Mouse (Mus musculus): ENCODE measurements at regions not wholly inside any gene's neighbourhood (a gene's known extent, or its start where the extent isn't known, plus 50 kb on each side); places are given as distances from the start of the nearest gene placed in this dataset.
A peak's percentile ranks its signal among the peaks of the same experiment; 100 is the strongest.

- H3K4me2 ChIP-seq (ENCODE audit: low read depth) = no peak overlapping the region
- no peak overlapping the region for H3K9ac ChIP-seq (ENCODE audit: low read length)
- peaks cover 7% of the 10 kb centered on the region for H3K4me1 ChIP-seq (ENCODE audit: control insufficient read depth, insufficient read depth, low read length)
- no peak overlapping the region for H3K27ac ChIP-seq (ENCODE audit: low read depth, low read length)
- no peaks in the 10 kb centered on the region for H3K27me3 ChIP-seq (ENCODE audit: control insufficient read depth, insufficient read depth, low read length)
- no peaks in the 10 kb centered on the region for H3K9me3 ChIP-seq (ENCODE audit: control insufficient read depth, low read length)
- 71% methylated on average over 6 of the region's 6 CpGs for WGBS
- no peaks in the 10 kb centered on the region for H3K36me3 ChIP-seq (ENCODE audit: control insufficient read depth, insufficient read depth, low read length)
- H3K4me3 ChIP-seq (ENCODE audit: low read depth, low read length) = no peak overlapping the region
- no peak for DNase-seq (ENCODE audit: low spot score)
- ATAC-seq (ENCODE audit: insufficient read depth, low FRiP score, low TSS enrichment) = no peak
Measured at GRCm38 (mm10) chr16:31533196-31533777, 111.2 kb downstream of the Bdh1 start.

DNA sequence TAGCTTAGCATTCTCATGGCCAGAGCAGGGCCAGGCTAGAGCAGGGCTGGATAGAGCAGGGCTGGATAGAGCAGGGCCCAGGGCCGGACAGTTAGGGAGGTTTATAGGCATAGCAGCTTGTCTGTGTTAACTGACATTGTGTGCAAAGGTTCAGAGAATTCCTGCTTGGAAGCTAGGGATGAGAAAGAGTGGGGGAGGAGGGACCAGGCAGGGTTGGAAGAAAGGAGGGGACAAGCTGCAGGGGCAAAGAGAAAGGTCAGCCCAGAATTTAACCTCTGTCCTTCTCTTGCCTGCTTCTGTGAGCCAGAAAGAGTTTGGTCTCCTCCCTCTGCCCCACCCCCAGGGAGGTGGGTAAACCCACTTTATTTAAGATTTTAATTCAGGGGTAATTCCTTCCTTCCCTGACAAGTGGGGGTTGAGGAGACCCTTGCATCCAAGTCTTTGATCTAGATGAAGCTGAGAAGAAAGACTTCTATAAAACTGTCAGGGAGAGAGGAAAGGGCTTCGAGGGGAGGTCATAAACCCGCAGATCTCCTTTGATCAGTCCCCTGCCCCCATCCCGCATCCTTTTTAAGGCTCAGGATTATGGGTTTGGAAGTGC is 112.9 kb downstream of the Bdh1 start:
- H3K9ac ChIP-seq (ENCODE audit: low read length) = no peak overlapping the region
- no peaks in the 10 kb centered on the region for H3K36me3 ChIP-seq (ENCODE audit: control insufficient read depth, insufficient read depth, low read length)
- H3K27me3 ChIP-seq (ENCODE audit: control insufficient read depth, insufficient read depth, low read length) = no peaks in the 10 kb centered on the region
- no peak overlapping the region for H3K4me3 ChIP-seq (ENCODE audit: low read depth, low read length)
- no peaks in the 10 kb centered on the region for H3K9me3 ChIP-seq (ENCODE audit: control insufficient read depth, low read length)
- no peak overlapping the region for H3K27ac ChIP-seq (ENCODE audit: low read depth, low read length)
- 5% methylated on average over 4 of the region's 4 CpGs for WGBS
- H3K4me2 ChIP-seq (ENCODE audit: low read depth) = no peak overlapping the region
- no peak for ATAC-seq (ENCODE audit: insufficient read depth, low FRiP score, low TSS enrichment)
- DNase-seq (ENCODE audit: low spot score) = no peak
- H3K4me1 ChIP-seq (ENCODE audit: control insufficient read depth, insufficient read depth, low read length) = peaks cover 7% of the 10 kb centered on the region

- H3K27ac ChIP-seq (ENCODE audit: low read depth, low read length) = no peak overlapping the region
Measured at GRCm38 (mm10) chr16:31536328-31536727, 114.2 kb downstream of the Bdh1 start.

DNA sequence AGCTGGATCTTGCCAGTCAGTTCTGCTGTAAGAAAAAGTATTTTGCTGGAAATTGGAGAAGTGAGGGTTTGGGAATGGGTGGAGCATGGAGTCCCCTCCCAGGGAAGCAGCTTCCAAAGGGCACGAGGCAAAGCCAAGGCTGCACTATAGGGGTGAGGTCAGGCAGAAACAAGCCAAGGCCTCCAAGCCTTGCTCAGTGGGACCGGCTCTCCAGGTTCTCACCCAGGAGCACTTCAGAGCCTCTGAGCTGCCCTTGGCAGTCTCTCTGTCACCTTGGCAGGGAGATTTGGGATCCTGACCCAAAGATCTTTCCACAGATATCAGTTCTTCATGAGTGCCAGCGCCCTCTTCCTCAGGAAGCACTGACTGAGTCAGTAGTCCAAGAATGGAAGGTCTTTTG is 116.5 kb downstream of the Bdh1 start:
- Histone ChIP-seq H3K9ac (ENCODE audit: low read length) (no peak overlapping the region), H3K27ac (ENCODE audit: low read depth, low read length) (no peak overlapping the region), H3K4me3 (ENCODE audit: low read depth, low read length) (no peak overlapping the region), H3K36me3 (ENCODE audit: control insufficient read depth, insufficient read depth, low read length) (no peaks in the 10 kb centered on the region), H3K4me2 (ENCODE audit: low read depth) (no peak overlapping the region), H3K9me3 (ENCODE audit: control insufficient read depth, low read length) (no peaks in the 10 kb centered on the region), H3K27me3 (ENCODE audit: control insufficient read depth, insufficient read depth, low read length) (no peaks in the 10 kb centered on the region), H3K4me1 (ENCODE audit: control insufficient read depth, insufficient read depth, low read length) (peaks cover 7% of the 10 kb centered on the region)
- ATAC-seq (ENCODE audit: insufficient read depth, low FRiP score, low TSS enrichment) (no peak), DNase-seq (ENCODE audit: low spot score) (no peak)
- WGBS = 70% methylated on average over 3 of the region's 3 CpGs

More at GRCm38 (mm10) chr16:31536328-31536727, 114.2 kb downstream of the Bdh1 start:
- H3K4me2 ChIP-seq (ENCODE audit: low read depth) = no peak overlapping the region
- H3K4me1 ChIP-seq (ENCODE audit: control insufficient read depth, insufficient read depth, low read length) = peaks cover 7% of the 10 kb centered on the region
- DNase-seq (ENCODE audit: low spot score) (no peak), ATAC-seq (ENCODE audit: insufficient read depth, low FRiP score, low TSS enrichment) (no peak)
- H3K9ac ChIP-seq (ENCODE audit: low read length) = no peak overlapping the region
- no peaks in the 10 kb centered on the region for H3K36me3 ChIP-seq (ENCODE audit: control insufficient read depth, insufficient read depth, low read length)
- WGBS = 72% methylated on average over 3 of the region's 3 CpGs
- no peaks in the 10 kb centered on the region for H3K27me3 ChIP-seq (ENCODE audit: control insufficient read depth, insufficient read depth, low read length)
- H3K9me3 ChIP-seq (ENCODE audit: control insufficient read depth, low read length) = no peaks in the 10 kb centered on the region
- no peak overlapping the region for H3K4me3 ChIP-seq (ENCODE audit: low read depth, low read length)

GRCm38 (mm10) chr16:31543499-31544170 is 119.6 kb upstream of the Dlg1 start:
- ATAC-seq (ENCODE audit: insufficient read depth, low FRiP score, low TSS enrichment) = no peak
- Histone ChIP-seq H3K4me1 (ENCODE audit: control insufficient read depth, insufficient read depth, low read length) (peaks cover 8% of the 10 kb centered on the region), H3K9ac (ENCODE audit: low read length) (no peak overlapping the region), H3K27ac (ENCODE audit: low read depth, low read length) (no peak overlapping the region), H3K27me3 (ENCODE audit: control insufficient read depth, insufficient read depth, low read length) (no peaks in the 10 kb centered on the region), H3K36me3 (ENCODE audit: control insufficient read depth, insufficient read depth, low read length) (no peaks in the 10 kb centered on the region), H3K4me2 (ENCODE audit: low read depth) (no peak overlapping the region), H3K4me3 (ENCODE audit: low read depth, low read length) (no peak overlapping the region), H3K9me3 (ENCODE audit: control insufficient read depth, low read length) (no peaks in the 10 kb centered on the region)
- 66% methylated on average over 10 of the region's 10 CpGs for WGBS
- no peak for DNase-seq (ENCODE audit: low spot score)

DNA sequence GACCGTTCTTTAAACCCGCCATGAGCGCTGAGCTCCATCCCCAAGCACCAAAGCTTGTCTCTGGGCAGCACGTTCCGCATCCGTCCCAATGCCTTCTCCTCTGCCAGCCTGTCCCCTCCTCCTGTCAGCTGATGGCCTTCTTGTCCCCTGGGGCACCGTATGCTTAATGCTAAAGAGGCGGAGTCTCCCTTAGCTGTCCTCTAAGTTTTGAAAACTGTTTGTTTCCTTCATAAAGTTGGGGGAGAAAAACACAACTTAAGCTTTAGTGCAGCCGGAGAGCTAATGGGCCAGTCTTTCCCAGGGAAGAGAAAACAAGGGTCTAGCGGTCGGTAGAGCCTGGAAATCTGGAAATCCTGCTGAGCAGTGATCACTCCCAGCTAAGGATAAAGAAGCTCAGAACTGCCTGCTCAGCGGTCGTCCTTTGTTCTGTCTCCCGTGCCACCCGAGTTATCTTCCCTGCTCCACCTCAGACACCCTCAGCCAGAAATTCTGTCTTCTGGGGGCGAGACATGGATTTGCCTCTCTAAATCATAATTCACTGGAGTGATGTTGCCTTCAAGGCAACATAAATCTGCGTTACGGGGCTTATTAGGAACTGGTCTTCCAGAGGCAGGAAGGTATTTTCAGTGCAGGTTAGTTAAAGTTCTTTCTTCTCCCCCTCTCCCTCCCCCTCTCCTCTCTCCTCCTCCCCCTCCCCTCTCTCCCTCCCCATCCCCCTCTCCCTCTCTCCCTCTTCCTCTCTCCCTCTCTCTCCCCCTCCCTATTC is 117.0 kb upstream of the Dlg1 start:
- Histone ChIP-seq H3K36me3 (ENCODE audit: control insufficient read depth, insufficient read depth, low read length) (no peaks in the 10 kb centered on the region), H3K9ac (ENCODE audit: low read length) (peak overlapping the region; percentile 60), H3K4me3 (ENCODE audit: low read depth, low read length) (peak overlapping the region; percentile 23), H3K4me2 (ENCODE audit: low read depth) (peak overlapping the region; percentile 52), H3K4me1 (ENCODE audit: control insufficient read depth, insufficient read depth, low read length) (peaks cover 8% of the 10 kb centered on the region), H3K27ac (ENCODE audit: low read depth, low read length) (peak overlapping the region; percentile 73), H3K9me3 (ENCODE audit: control insufficient read depth, low read length) (no peaks in the 10 kb centered on the region), H3K27me3 (ENCODE audit: control insufficient read depth, insufficient read depth, low read length) (no peaks in the 10 kb centered on the region)
- DNase-seq (ENCODE audit: low spot score) (peak; percentile 59), ATAC-seq (ENCODE audit: insufficient read depth, low FRiP score, low TSS enrichment) (peak; percentile 66)
- 1% methylated on average over 18 of the region's 18 CpGs for WGBS

DNA sequence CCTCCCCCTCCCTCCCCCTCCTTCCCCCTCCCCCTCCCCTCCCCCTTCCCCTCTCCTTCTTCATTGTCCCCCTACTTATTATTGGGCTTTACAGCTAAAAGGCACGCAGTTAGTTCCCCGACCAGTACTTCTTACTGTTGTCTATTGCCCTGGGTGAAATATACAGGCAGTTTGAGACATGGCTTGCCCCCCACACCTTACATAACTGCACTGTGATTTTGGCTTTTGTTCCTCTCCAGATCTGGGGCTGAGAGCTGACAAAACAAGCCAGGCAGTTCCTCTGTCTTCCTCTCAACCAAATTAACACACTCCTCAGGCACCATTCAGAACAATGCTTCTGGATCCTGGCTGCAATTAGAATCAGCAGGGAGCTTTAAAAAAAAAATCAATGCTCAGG is 116.4 kb upstream of the Dlg1 start:
- peak; percentile 26 for DNase-seq (ENCODE audit: low spot score)
- Histone ChIP-seq H3K4me1 (ENCODE audit: control insufficient read depth, insufficient read depth, low read length) (peaks cover 13% of the 10 kb centered on the region), H3K27ac (ENCODE audit: low read depth, low read length) (no peak overlapping the region), H3K9me3 (ENCODE audit: control insufficient read depth, low read length) (no peaks in the 10 kb centered on the region), H3K27me3 (ENCODE audit: control insufficient read depth, insufficient read depth, low read length) (no peaks in the 10 kb centered on the region), H3K9ac (ENCODE audit: low read length) (no peak overlapping the region), H3K4me2 (ENCODE audit: low read depth) (no peak overlapping the region), H3K4me3 (ENCODE audit: low read depth, low read length) (no peak overlapping the region), H3K36me3 (ENCODE audit: control insufficient read depth, insufficient read depth, low read length) (no peaks in the 10 kb centered on the region)
- ATAC-seq (ENCODE audit: insufficient read depth, low FRiP score, low TSS enrichment) = no peak
- 5% methylated on average over 2 of the region's 2 CpGs for WGBS

DNA sequence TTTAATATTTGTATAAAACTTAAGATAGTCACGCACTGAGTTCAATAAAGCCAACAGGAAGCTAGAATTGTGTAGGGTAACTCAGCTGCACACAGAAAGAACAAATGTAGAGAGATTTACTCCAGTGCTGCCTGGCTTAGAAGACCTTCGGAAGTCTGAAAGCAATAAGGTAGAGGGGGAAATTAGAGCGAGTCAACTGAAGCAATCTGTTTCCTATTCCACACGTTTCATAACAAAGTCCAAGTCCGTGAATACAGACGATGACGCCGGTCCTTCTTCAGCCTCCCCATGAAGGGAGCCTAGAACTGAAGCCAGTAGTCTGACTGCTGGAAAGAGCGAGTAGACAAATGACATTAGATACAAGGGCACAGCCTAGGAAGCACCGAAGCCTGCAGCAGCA is 115.9 kb upstream of the Dlg1 start:
- Histone ChIP-seq H3K36me3 (ENCODE audit: control insufficient read depth, insufficient read depth, low read length) (no peaks in the 10 kb centered on the region), H3K4me3 (ENCODE audit: low read depth, low read length) (no peak overlapping the region), H3K4me2 (ENCODE audit: low read depth) (no peak overlapping the region), H3K27me3 (ENCODE audit: control insufficient read depth, insufficient read depth, low read length) (no peaks in the 10 kb centered on the region), H3K9ac (ENCODE audit: low read length) (no peak overlapping the region), H3K4me1 (ENCODE audit: control insufficient read depth, insufficient read depth, low read length) (peaks cover 14% of the 10 kb centered on the region), H3K27ac (ENCODE audit: low read depth, low read length) (no peak overlapping the region), H3K9me3 (ENCODE audit: control insufficient read depth, low read length) (no peaks in the 10 kb centered on the region)
- no peak for ATAC-seq (ENCODE audit: insufficient read depth, low FRiP score, low TSS enrichment)
- DNase-seq (ENCODE audit: low spot score) = no peak
- 50% methylated on average over 10 of the region's 10 CpGs for WGBS

Measured in neural tube, embryonic 11.5 days (tissue).